15 mouse cellular contexts compared by ENCODE assay signal in the genomic region with DNA sequence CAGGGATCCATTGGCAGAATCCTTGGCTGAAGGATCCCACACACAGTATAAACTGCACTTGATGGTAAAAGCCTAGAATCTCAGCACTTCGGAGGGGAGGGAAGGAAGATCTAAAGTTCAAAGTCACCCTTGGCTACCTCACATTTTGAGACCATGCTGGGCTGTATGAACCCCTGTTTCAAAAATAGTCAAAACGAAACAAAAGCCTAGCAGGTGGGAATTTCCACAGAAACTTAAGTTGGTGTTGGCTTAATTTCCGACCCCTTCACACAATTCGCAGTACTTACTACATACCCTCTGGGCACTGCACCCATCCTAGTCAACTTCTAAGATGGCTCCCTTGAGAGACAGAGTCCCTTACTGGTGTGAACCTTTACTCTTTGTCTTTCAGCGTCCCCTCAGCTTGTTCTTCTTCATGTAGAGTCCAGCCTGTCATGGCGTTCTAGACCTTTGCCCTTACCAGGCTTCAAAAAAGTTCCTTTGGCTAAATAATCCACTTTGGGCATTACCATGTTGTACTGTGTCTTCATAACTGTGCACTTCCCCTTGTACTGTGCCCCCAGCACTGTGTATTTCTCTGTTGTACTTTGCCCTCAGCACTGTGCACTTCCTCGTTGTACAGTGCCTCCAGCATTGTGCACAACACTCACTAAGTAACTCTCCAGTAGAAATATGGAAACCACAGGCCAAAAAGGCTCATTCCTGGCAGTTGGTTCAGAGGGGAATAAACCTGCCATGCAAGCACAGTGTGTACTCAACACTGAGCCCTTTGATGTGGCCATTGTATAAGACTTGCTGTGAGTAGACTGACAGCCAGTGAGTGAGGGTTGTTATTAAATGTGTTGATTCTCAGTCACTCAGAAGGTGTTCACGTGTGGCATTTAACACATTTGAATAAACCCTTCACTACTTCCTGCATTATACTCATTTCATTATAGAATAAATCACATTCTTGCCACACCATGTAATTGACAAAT.
DNase-seq lines count a peak whose midpoint lies in the region; ATAC-seq and TF ChIP-seq lines count a peak whose summit lies in the region.
"Had no signal": no experiment of that assay in that cellular context is flagged by ENCODE, and none has a peak within 500 bp of the region (broad histone marks: within the 10 kb centered on the region; RNA-seq: fewer than 3 reads in every experiment).

No protein-coding gene starts in this region.

- peak; percentile 2 for DNase-seq in kidney, adult 18-20 months
- DNase-seq in kidney, postnatal 4 days = no peak
- no peak for DNase-seq in lung, postnatal 25 days (ENCODE audit: low spot score)
- DNase-seq in forebrain, postnatal 0 days = no peak
- DNase-seq in left cerebral cortex, postnatal 25 days (ENCODE audit: low spot score in 2 of 2) = no peak
- DNase-seq: adrenal gland, postnatal 10 days; gastrocnemius, postnatal 25 days; right cerebral cortex, adult 18-20 months; spleen, adult 18-20 months had no signal

- intact Hi-C loops in left cerebral cortex, postnatal 25 days (cut with DNase I) = no loop called here

- no peak overlapping the region for H3K4me2 ChIP-seq in lung, embryonic 16.5 days (ENCODE audit: low read depth, low read length)
- H3K4me2 ChIP-seq in forebrain, postnatal 0 days (ENCODE audit: low read depth) = no peak overlapping the region
- no peak overlapping the region for H3K4me2 ChIP-seq in stomach, embryonic 16.5 days (ENCODE audit: low read depth, low read length)
- H3K4me2 ChIP-seq: embryonic facial prominence, embryonic 12.5 days; hindbrain, embryonic 13.5 days had no signal

- TF ChIP-seq CTCF in forebrain, postnatal 0 days (IDR thresholded peaks at IDR 0.05; ENCODE audit: low read depth) = no peak

- no peak overlapping the region for H3K4me3 ChIP-seq in lung, embryonic 16.5 days (ENCODE audit: low read length)
- no peak overlapping the region for H3K4me3 ChIP-seq in forebrain, postnatal 0 days (ENCODE audit: low read depth, low read length)
- no peak overlapping the region for H3K4me3 ChIP-seq in stomach, embryonic 16.5 days (replicated peaks; ENCODE audit: low read length)
- H3K4me3 ChIP-seq: embryonic facial prominence, embryonic 12.5 days; hindbrain, embryonic 13.5 days; left cerebral cortex, adult 2 months; myocyte had no signal

- peak; percentile 42 for ATAC-seq in lung, embryonic 16.5 days (ENCODE audit: low read depth)
- ATAC-seq in forebrain, postnatal 0 days = peak; percentile 51; the same call in 1 of the 2 replicates
- ATAC-seq in stomach, embryonic 16.5 days (ENCODE audit: insufficient read depth, low FRiP score) = peak; percentile 75; the same call in 1 of the 2 replicates

- peaks cover 12% of the 10 kb centered on the region for H3K4me1 ChIP-seq in lung, embryonic 16.5 days (replicated peaks; ENCODE audit: control insufficient read depth, insufficient read depth, low read length)
- no peaks in the 10 kb centered on the region for H3K4me1 ChIP-seq in forebrain, postnatal 0 days (ENCODE audit: insufficient read depth)
- H3K4me1 ChIP-seq in stomach, embryonic 16.5 days (ENCODE audit: control insufficient read depth, insufficient read depth, low read length) = no peaks in the 10 kb centered on the region
- H3K4me1 ChIP-seq: embryonic facial prominence, embryonic 12.5 days; hindbrain, embryonic 13.5 days had no signal

- no peaks in the 10 kb centered on the region for H3K27me3 ChIP-seq in lung, embryonic 16.5 days (ENCODE audit: control insufficient read depth, insufficient read depth, low read depth, low read length)
- H3K27me3 ChIP-seq in forebrain, postnatal 0 days (ENCODE audit: insufficient read depth, low read length) = no peaks in the 10 kb centered on the region
- H3K27me3 ChIP-seq in stomach, embryonic 16.5 days (ENCODE audit: control insufficient read depth, insufficient read depth, low read length) = no peaks in the 10 kb centered on the region
- H3K27me3 ChIP-seq: embryonic facial prominence, embryonic 12.5 days; hindbrain, embryonic 13.5 days had no signal

- H3K9ac ChIP-seq in lung, embryonic 16.5 days (ENCODE audit: low read length) = no peak overlapping the region
- H3K9ac ChIP-seq in forebrain, postnatal 0 days = no peak overlapping the region
- H3K9ac ChIP-seq in stomach, embryonic 16.5 days (ENCODE audit: low read length) = no peak overlapping the region
- H3K9ac ChIP-seq: embryonic facial prominence, embryonic 12.5 days; hindbrain, embryonic 13.5 days had no signal

- no peak overlapping the region for H3K27ac ChIP-seq in lung, embryonic 16.5 days (ENCODE audit: low read length)
- no peak overlapping the region for H3K27ac ChIP-seq in forebrain, postnatal 0 days (ENCODE audit: low read depth, low read length)
- H3K27ac ChIP-seq in stomach, embryonic 16.5 days (ENCODE audit: low read length) = no peak overlapping the region
- H3K27ac ChIP-seq: embryonic facial prominence, embryonic 12.5 days; hindbrain, embryonic 13.5 days; left cerebral cortex, adult 2 months had no signal

- WGBS in lung, embryonic 16.5 days = 81% methylated on average over 8 of the region's 8 CpGs
- 79% methylated on average over 8 of the region's 8 CpGs for WGBS in forebrain, postnatal 0 days
- 82% methylated on average over 8 of the region's 8 CpGs for WGBS in stomach, embryonic 16.5 days

- no peaks in the 10 kb centered on the region for H3K36me3 ChIP-seq in lung, embryonic 16.5 days (ENCODE audit: control insufficient read depth, insufficient read depth, low read length)
- H3K36me3 ChIP-seq in forebrain, postnatal 0 days (ENCODE audit: insufficient read depth) = no peaks in the 10 kb centered on the region
- no peaks in the 10 kb centered on the region for H3K36me3 ChIP-seq in stomach, embryonic 16.5 days (ENCODE audit: control insufficient read depth, insufficient read depth, low read length)
- H3K36me3 ChIP-seq: embryonic facial prominence, embryonic 12.5 days; hindbrain, embryonic 13.5 days had no signal

- H3K9me3 ChIP-seq in lung, embryonic 16.5 days (ENCODE audit: control insufficient read depth, low read length) = no peaks in the 10 kb centered on the region
- H3K9me3 ChIP-seq in forebrain, postnatal 0 days (ENCODE audit: low read length) = no peaks in the 10 kb centered on the region
- H3K9me3 ChIP-seq in stomach, embryonic 16.5 days (replicated peaks; ENCODE audit: control insufficient read depth, low read length) = no peaks in the 10 kb centered on the region
- H3K9me3 ChIP-seq: embryonic facial prominence, embryonic 12.5 days; hindbrain, embryonic 13.5 days had no signal
